In the genomic region with DNA sequence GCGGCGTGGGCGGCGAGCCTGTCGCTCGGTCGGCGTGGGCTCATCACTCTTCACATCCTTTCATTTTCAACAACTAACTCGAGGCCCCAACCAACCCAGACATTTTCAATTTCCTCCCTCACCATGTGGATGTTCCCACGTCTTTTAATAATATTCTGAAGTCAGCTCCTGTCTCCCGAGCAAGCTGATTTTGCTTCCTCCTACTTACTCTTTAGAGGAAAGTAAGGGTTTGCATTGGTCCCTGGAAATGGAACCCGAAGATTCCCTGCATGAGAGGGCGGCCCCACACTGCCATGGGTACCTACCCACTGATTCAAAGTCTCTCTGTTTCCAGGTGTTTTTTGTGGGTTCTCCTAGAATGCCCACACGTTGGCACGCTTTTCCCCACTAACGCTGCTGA, we compare ENCODE assay signal across 9 mouse cellular contexts.
A peak's percentile ranks its signal among the peaks of the same experiment; 100 is the strongest.
DNase-seq lines count a peak whose midpoint lies in the region; ATAC-seq and TF ChIP-seq lines count a peak whose summit lies in the region.
"Had no signal": no experiment of that assay in that cellular context is flagged by ENCODE, and none has a peak within 500 bp of the region (broad histone marks: within the 10 kb centered on the region; RNA-seq: fewer than 3 reads in every experiment).

No protein-coding gene starts in this region.

- H3K4me3 ChIP-seq in kidney, embryonic 15.5 days (replicated peaks) = peak overlapping the region; percentile 12; the same call in 1 of the 2 replicates
- H3K4me3 ChIP-seq in cortical plate, adult 2 months (ENCODE audit: insufficient read depth, low read length) = peak overlapping the region; percentile 6; the same call in 1 of the 2 replicates
- no peak overlapping the region for H3K4me3 ChIP-seq in forebrain, embryonic 14.5 days (ENCODE audit: low read depth, low read length)

- H3K9ac ChIP-seq in kidney, embryonic 15.5 days = no peak overlapping the region
- peak overlapping the region; percentile 6; the same call in 1 of the 2 replicates for H3K9ac ChIP-seq in forebrain, embryonic 14.5 days (ENCODE audit: low read length)
- H3K9ac ChIP-seq: liver, postnatal 0 days had no signal

- H3K27me3 ChIP-seq in kidney, embryonic 15.5 days = peaks cover 4% of the 10 kb centered on the region; the same call in 1 of the 2 replicates
- no peaks in the 10 kb centered on the region for H3K27me3 ChIP-seq in forebrain, embryonic 14.5 days (replicated peaks; ENCODE audit: control insufficient read depth, insufficient read depth, low read length)

- TF ChIP-seq POLR2A in cortical plate, adult 2 months (IDR thresholded peaks at IDR 0.05; ENCODE audit: extremely low read depth, insufficient read depth, low read length) = no peak

- DNase-seq in kidney, postnatal 4 days = no peak
- DNase-seq in forebrain, embryonic 14.5 days (ENCODE audit: low spot score) = no peak
- peak; percentile 12 for DNase-seq in neural tube, embryonic 10.5 days (ENCODE audit: extremely low spot score, low spot score)
- DNase-seq in B cell, adult 2 months = no peak
- no peak for DNase-seq in embryo, embryonic 10 days (ENCODE audit: low spot score)
- no peak for DNase-seq in urinary bladder, adult 2 months (ENCODE audit: low spot score)
- DNase-seq: liver, postnatal 0 days had no signal

- H3K9me3 ChIP-seq in kidney, embryonic 15.5 days (replicated peaks) = no peaks in the 10 kb centered on the region
- no peaks in the 10 kb centered on the region for H3K9me3 ChIP-seq in forebrain, embryonic 14.5 days (replicated peaks; ENCODE audit: control insufficient read depth, low read length)

- peaks cover 43% of the 10 kb centered on the region for H3K4me1 ChIP-seq in kidney, embryonic 15.5 days
- peaks cover 15% of the 10 kb centered on the region for H3K4me1 ChIP-seq in cortical plate, adult 2 months (ENCODE audit: control insufficient read depth, insufficient read depth, low read length)
- peaks cover 16% of the 10 kb centered on the region for H3K4me1 ChIP-seq in forebrain, embryonic 14.5 days (ENCODE audit: control insufficient read depth, insufficient read depth, low read length)

- peak overlapping the region; percentile 45 for H3K4me2 ChIP-seq in kidney, embryonic 15.5 days
- peak overlapping the region; percentile 16; the same call in 1 of the 2 replicates for H3K4me2 ChIP-seq in forebrain, embryonic 14.5 days (ENCODE audit: low read length)

- H3K27ac ChIP-seq in kidney, embryonic 15.5 days = no peak overlapping the region
- no peak overlapping the region for H3K27ac ChIP-seq in cortical plate, adult 2 months (ENCODE audit: insufficient read depth, low read length)
- H3K27ac ChIP-seq in forebrain, embryonic 14.5 days (ENCODE audit: low read depth, low read length) = 0 out of 2 replicates have a peak overlapping the region, but pooled peaks have one; percentile 22

- WGBS in kidney, embryonic 15.5 days = 67% methylated on average over 16 of the region's 16 CpGs
- WGBS in forebrain, embryonic 14.5 days = 83% methylated on average over 16 of the region's 16 CpGs

- no peak for ATAC-seq in kidney, embryonic 15.5 days (replicated peaks; ENCODE audit: low FRiP score)
- ATAC-seq in forebrain, embryonic 14.5 days = no peak
- ATAC-seq: liver, postnatal 0 days had no signal

- H3K36me3 ChIP-seq in kidney, embryonic 15.5 days = no peaks in the 10 kb centered on the region
- H3K36me3 ChIP-seq in forebrain, embryonic 14.5 days (ENCODE audit: control insufficient read depth, insufficient read depth, low read length) = no peaks in the 10 kb centered on the region

- no peak for TF ChIP-seq CTCF in cortical plate, adult 2 months (IDR thresholded peaks at IDR 0.05; ENCODE audit: extremely low read depth, insufficient read depth, low read length)
